Mouse (Mus musculus): Measurements from ENCODE around the gene Lmx1b.

DNA sequence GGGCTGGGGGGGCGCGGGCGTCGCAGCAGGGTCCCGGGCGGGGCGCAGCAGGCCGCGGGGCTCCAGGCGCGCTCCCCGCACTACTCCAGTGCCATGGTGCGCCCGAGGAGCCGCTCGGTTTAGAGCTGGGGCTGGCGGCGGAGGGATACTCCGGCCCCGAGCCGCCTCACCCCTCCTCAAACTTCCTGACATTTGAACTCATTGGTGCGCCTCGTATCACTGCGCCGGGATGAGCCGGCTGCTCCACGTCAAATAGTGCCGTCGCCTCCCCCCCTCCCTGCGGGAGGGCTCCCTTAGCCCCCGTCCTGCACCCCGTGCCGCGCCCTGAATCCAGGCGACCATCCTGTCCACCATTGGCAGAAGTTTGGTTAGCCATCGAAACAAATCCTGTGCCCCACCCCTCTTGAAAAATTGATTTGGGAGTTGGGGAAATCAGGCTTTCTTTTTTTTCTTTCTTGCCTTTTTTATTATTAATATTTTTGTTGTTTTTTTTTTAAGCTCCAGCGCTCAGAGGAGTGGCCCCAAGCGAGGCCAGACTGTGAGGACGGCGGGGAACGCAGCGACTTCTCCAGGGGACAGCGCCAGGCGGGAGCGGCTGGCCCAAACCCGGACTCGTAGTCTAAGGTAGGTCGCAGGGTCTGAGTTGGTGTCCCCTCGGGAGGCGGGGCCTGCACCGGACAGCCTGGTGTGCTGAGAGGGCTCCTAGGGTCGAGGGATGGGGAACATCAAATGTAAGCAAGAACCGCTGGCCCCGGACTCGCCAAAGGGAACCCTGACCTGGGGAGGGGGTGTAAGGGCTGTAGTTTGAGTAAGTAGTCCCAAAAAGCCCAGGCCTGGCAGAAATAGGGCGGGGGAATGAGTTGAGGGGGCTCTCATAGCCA lies 907 bp upstream of the Lmx1b start:
- TF ChIP-seq CTCF (conservative IDR thresholded peaks at IDR 0.05; ENCODE audit: insufficient read depth, insufficient read length, low read depth, low read length) (no peak), POLR2A (IDR thresholded peaks at IDR 0.05; ENCODE audit: low read depth, low read length) (no peak)
